Mouse (Mus musculus) liver, embryonic 13.5 days (tissue): Measurements from ENCODE around the gene Kcnk10. TPM values are rescaled to one million over a fixed set of nuclear protein-coding genes. Genes with fewer than 3 reads are reported as not detected.

Experiments
- ATAC-seq: fragments of 200-750 bp; cut with Nextera tagmentation; 2 replicates; pipeline ENCODE4 v1.8.0; 2017; ENCODE audit warnings: low read depth, mild to moderate bottlenecking, moderate number of reproducible peaks, moderate library complexity
- DNase-seq: peaks from one replicate; pipeline ENCODE4 v3.0.0; 2022
- H3K27ac ChIP-seq: fragments of 300-500 bp; sonication (generic); 2 replicates; pipeline ENCODE4 v1.5.1; 2015; ENCODE audit warnings: moderate library complexity, mild to moderate bottlenecking, inconsistent platforms
- H3K27me3 ChIP-seq: fragments of 300-500 bp; sonication (generic); 2 replicates; pipeline ENCODE4 v1.6.1; 2015; ENCODE audit warnings: mild to moderate bottlenecking, inconsistent platforms
- H3K36me3 ChIP-seq: fragments of 300-500 bp; sonication (generic); 2 replicates; pipeline ENCODE4 v1.6.1; 2015; ENCODE audit warnings: mild to moderate bottlenecking, inconsistent platforms
- H3K4me1 ChIP-seq: fragments of 300-500 bp; sonication (generic); replicated peaks from 2 replicates; pipeline ENCODE4 v1.6.1; 2015; ENCODE audit warnings: inconsistent platforms
- H3K4me2 ChIP-seq: fragments of 300-500 bp; sonication (generic); 2 replicates; pipeline ENCODE4 v1.6.1; 2015; ENCODE audit warnings: inconsistent platforms, mild to moderate bottlenecking, moderate library complexity
- H3K4me3 ChIP-seq: fragments of 300-500 bp; sonication (generic); replicated peaks from 2 replicates; pipeline ENCODE4 v1.5.1; 2015; ENCODE audit warnings: mild to moderate bottlenecking, inconsistent platforms
- H3K9ac ChIP-seq: fragments of 300-500 bp; sonication (generic); 2 replicates; pipeline ENCODE4 v1.6.1; 2015; ENCODE audit warnings: mild to moderate bottlenecking, inconsistent platforms
- H3K9me3 ChIP-seq: fragments of 300-500 bp; sonication (generic); replicated peaks from 2 replicates; pipeline ENCODE4 v1.6.1; 2016; ENCODE audit warnings: inconsistent platforms
- WGBS: fragments of 180-500 bp; shearing (Covaris S2); methylation state at CpG from one replicate; pipeline ENCODE4 v1.1.7; 2015; ENCODE audit not compliant: insufficient replicate concordance; 5-methylcytosine and 5-hydroxymethylcytosine counted together
- polyA plus RNA-seq: library from polyadenylated mRNA; unstranded; fragments of >200 nt; fragmentation: Nextera tagmentation; extraction: Ambion mirVana; gene quantifications from 2 replicates; pipeline ENCODE4 v1.2.1, GENCODE M21; 2015

Gene Kcnk10
- polyA plus RNA-seq, 1 experiment from 2014 or later: not detected

- Histone ChIP-seq H3K9ac (no peak overlapping the region), H3K36me3 (no peaks in the 10 kb centered on the region), H3K4me3 (no peak overlapping the region), H3K27me3 (peaks cover 10% of the 10 kb centered on the region; the same call in 1 of the 2 replicates), H3K4me2 (no peak overlapping the region), H3K9me3 (no peaks in the 10 kb centered on the region), H3K27ac (no peak overlapping the region), H3K4me1 (no peaks in the 10 kb centered on the region)
- DNase-seq (no peak), ATAC-seq (no peak)
- 75% methylated on average over 6 of the region's 6 CpGs for WGBS
Measured at GRCm38 (mm10) chr12:98567877-98568276, 10.2 kb downstream of the Kcnk10 start.

GRCm38 (mm10) chr12:98564383-98564782 is 13.7 kb downstream of the Kcnk10 start:
- H3K4me1 ChIP-seq: no peaks in the 10 kb centered on the region
- ATAC-seq (no peak), DNase-seq (no peak)
- H3K36me3 ChIP-seq: no peaks in the 10 kb centered on the region
- no peaks in the 10 kb centered on the region for H3K27me3 ChIP-seq
- no peak overlapping the region for H3K4me3 ChIP-seq
- H3K4me2 ChIP-seq: no peak overlapping the region
- 64% methylated on average over 3 of the region's 3 CpGs for WGBS
- H3K9ac ChIP-seq: no peak overlapping the region
- no peaks in the 10 kb centered on the region for H3K9me3 ChIP-seq
- no peak overlapping the region for H3K27ac ChIP-seq

- no peaks in the 10 kb centered on the region for H3K9me3 ChIP-seq
Measured at GRCm38 (mm10) chr12:98563261-98563660, 14.8 kb downstream of the Kcnk10 start.

GRCm38 (mm10) chr12:98562341-98562977 is 15.7 kb downstream of the Kcnk10 start:
- no peak overlapping the region for H3K4me2 ChIP-seq
- no peak overlapping the region for H3K4me3 ChIP-seq
- 76% methylated on average over 13 of the region's 13 CpGs for WGBS
- no peaks in the 10 kb centered on the region for H3K4me1 ChIP-seq
- no peaks in the 10 kb centered on the region for H3K27me3 ChIP-seq
- H3K9me3 ChIP-seq: no peaks in the 10 kb centered on the region
- H3K9ac ChIP-seq: no peak overlapping the region
- no peak for DNase-seq
- H3K27ac ChIP-seq: no peak overlapping the region
- ATAC-seq: no peak
- no peaks in the 10 kb centered on the region for H3K36me3 ChIP-seq

More at GRCm38 (mm10) chr12:98563261-98563660, 14.8 kb downstream of the Kcnk10 start:
- Histone ChIP-seq H3K4me2 (no peak overlapping the region), H3K27me3 (no peaks in the 10 kb centered on the region), H3K4me1 (no peaks in the 10 kb centered on the region), H3K36me3 (no peaks in the 10 kb centered on the region), H3K4me3 (no peak overlapping the region), H3K27ac (no peak overlapping the region), H3K9ac (no peak overlapping the region)
- ATAC-seq (no peak), DNase-seq (no peak)
- 72% methylated on average over 4 of the region's 4 CpGs for WGBS

GRCm38 (mm10) chr12:98560038-98560437 is 18.1 kb downstream of the Kcnk10 start:
- H3K27ac ChIP-seq: no peak overlapping the region
- no peaks in the 10 kb centered on the region for H3K9me3 ChIP-seq
- ATAC-seq (no peak), DNase-seq (no peak)
- H3K9ac ChIP-seq: no peak overlapping the region
- 57% methylated on average over 3 of the region's 3 CpGs for WGBS
- no peaks in the 10 kb centered on the region for H3K4me1 ChIP-seq
- H3K4me2 ChIP-seq: no peak overlapping the region
- no peaks in the 10 kb centered on the region for H3K27me3 ChIP-seq
- H3K36me3 ChIP-seq: no peaks in the 10 kb centered on the region
- no peak overlapping the region for H3K4me3 ChIP-seq

GRCm38 (mm10) chr12:98557013-98557677 is 21.0 kb downstream of the Kcnk10 start:
- H3K27me3 ChIP-seq: no peaks in the 10 kb centered on the region
- no peak overlapping the region for H3K4me3 ChIP-seq
- H3K9ac ChIP-seq: no peak overlapping the region
- no peak overlapping the region for H3K27ac ChIP-seq
- H3K9me3 ChIP-seq: no peaks in the 10 kb centered on the region
- WGBS: 47% methylated on average over 7 of the region's 7 CpGs
- no peaks in the 10 kb centered on the region for H3K36me3 ChIP-seq
- DNase-seq: no peak
- H3K4me2 ChIP-seq: no peak overlapping the region
- ATAC-seq: no peak
- H3K4me1 ChIP-seq: no peaks in the 10 kb centered on the region

GRCm38 (mm10) chr12:98549981-98550380 is 28.1 kb downstream of the Kcnk10 start:
- Histone ChIP-seq H3K27me3 (no peaks in the 10 kb centered on the region), H3K4me1 (no peaks in the 10 kb centered on the region), H3K4me3 (no peak overlapping the region), H3K4me2 (no peak overlapping the region), H3K9me3 (no peaks in the 10 kb centered on the region), H3K27ac (no peak overlapping the region), H3K9ac (no peak overlapping the region), H3K36me3 (no peaks in the 10 kb centered on the region)
- ATAC-seq: no peak
- WGBS: 76% methylated on average over 6 of the region's 6 CpGs
- DNase-seq: no peak

- no peak overlapping the region for H3K4me3 ChIP-seq
- WGBS: 75% methylated on average over 9 of the region's 9 CpGs
- no peaks in the 10 kb centered on the region for H3K36me3 ChIP-seq
- DNase-seq: no peak
- H3K4me2 ChIP-seq: no peak overlapping the region
- H3K9ac ChIP-seq: no peak overlapping the region
- no peaks in the 10 kb centered on the region for H3K27me3 ChIP-seq
- no peaks in the 10 kb centered on the region for H3K4me1 ChIP-seq
- no peak for ATAC-seq
- no peaks in the 10 kb centered on the region for H3K9me3 ChIP-seq
- no peak overlapping the region for H3K27ac ChIP-seq
Measured at GRCm38 (mm10) chr12:98548141-98548540, 30.0 kb downstream of the Kcnk10 start.

- no peak for ATAC-seq
- DNase-seq: no peak
- H3K9me3 ChIP-seq: no peaks in the 10 kb centered on the region
Measured at GRCm38 (mm10) chr12:98545875-98546274, 32.2 kb downstream of the Kcnk10 start.

GRCm38 (mm10) chr12:98545251-98545560 is 32.9 kb downstream of the Kcnk10 start:
- Histone ChIP-seq H3K4me3 (no peak overlapping the region), H3K9ac (no peak overlapping the region), H3K4me1 (no peaks in the 10 kb centered on the region), H3K27ac (no peak overlapping the region), H3K27me3 (no peaks in the 10 kb centered on the region), H3K36me3 (no peaks in the 10 kb centered on the region), H3K4me2 (no peak overlapping the region), H3K9me3 (no peaks in the 10 kb centered on the region)
- WGBS: 56% methylated on average over 4 of the region's 4 CpGs
- DNase-seq: no peak
- no peak for ATAC-seq

More at GRCm38 (mm10) chr12:98545875-98546274, 32.2 kb downstream of the Kcnk10 start:
- Histone ChIP-seq H3K9ac (no peak overlapping the region), H3K4me2 (no peak overlapping the region), H3K4me1 (no peaks in the 10 kb centered on the region), H3K4me3 (no peak overlapping the region), H3K27me3 (no peaks in the 10 kb centered on the region), H3K36me3 (no peaks in the 10 kb centered on the region), H3K27ac (no peak overlapping the region)
- WGBS: 71% methylated on average over 2 of the region's 2 CpGs

- ATAC-seq (no peak), DNase-seq (no peak)
- Histone ChIP-seq H3K4me1 (no peaks in the 10 kb centered on the region), H3K27me3 (no peaks in the 10 kb centered on the region), H3K4me3 (no peak overlapping the region), H3K4me2 (no peak overlapping the region), H3K27ac (no peak overlapping the region), H3K9me3 (no peaks in the 10 kb centered on the region), H3K36me3 (no peaks in the 10 kb centered on the region), H3K9ac (no peak overlapping the region)
- WGBS: 66% methylated on average over 9 of the region's 9 CpGs
Measured at GRCm38 (mm10) chr12:98544545-98545250, 33.4 kb downstream of the Kcnk10 start.
